10 mouse cellular contexts compared by ENCODE assay signal in the genomic region with DNA sequence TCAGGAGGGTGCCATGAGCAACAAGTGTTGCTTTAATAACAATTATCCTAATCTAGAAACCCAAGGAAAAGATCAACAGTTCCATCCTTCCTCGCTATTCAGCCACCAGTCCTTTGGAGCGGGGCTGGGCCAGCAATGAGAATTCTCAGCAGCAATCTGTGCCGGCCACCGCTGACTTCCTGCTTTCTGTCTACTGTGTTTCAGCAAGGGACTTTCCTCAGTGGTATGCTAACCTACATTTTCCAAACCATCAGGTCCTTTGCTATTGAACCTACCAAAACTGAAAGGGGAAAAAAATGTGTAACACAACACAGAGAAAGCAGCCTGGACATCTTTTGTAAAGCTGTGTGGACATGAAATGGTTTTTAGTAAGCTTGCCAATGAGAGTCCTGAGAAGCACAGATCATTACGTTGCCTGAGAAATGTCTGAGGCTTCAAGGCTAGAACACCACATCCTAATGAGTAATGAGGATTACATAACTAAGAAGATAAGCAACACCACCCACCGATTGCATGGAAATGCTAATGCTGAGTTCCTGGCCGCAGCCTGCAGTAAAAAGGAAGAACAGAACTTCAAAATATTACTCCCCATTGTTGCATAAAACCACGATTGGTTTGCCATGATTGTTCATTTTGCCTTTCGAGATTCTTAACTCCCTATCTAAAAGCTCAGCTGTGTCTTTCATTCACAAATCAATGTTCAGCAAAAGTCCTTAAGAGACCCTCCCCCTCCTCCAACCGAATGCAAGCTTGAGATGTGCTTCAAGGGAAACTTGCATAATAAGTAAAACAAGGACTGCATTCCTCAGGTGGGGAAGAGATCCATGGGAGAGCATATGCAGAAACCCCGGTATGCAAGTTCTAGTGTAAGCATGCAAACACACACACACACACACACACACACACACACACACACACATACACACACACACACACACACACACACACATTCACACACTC.
DNase-seq lines count a peak whose midpoint lies in the region.
"Had no signal": no experiment of that assay in that cellular context is flagged by ENCODE, and none has a peak within 500 bp of the region (broad histone marks: within the 10 kb centered on the region; RNA-seq: fewer than 3 reads in every experiment).

No protein-coding gene starts in this region.

- intact Hi-C loops in left cerebral cortex, postnatal 14 days (cut with DNase I): no loop called here

- peak; percentile 2 for DNase-seq in layer of hippocampus, adult 11-12 months (ENCODE audit: low spot score)
- no peak for DNase-seq in layer of hippocampus, postnatal 36 days
- DNase-seq in ES-CJ7 (ENCODE audit: low read depth, low spot score): peak; percentile 29
- DNase-seq in c-Kit-positive CD71-negative TER-119-negative erythroid progenitor cells, embryonic 14.5 days (ENCODE audit: low read depth): peak; percentile 10
- DNase-seq in lung, postnatal 36 days: peak; percentile 58
- no peak for DNase-seq in cerebellum, adult 9-11 months
- DNase-seq in spleen, adult 12 weeks (ENCODE audit: low spot score): no peak
- DNase-seq in left cerebral cortex, postnatal 14 days (ENCODE audit: low spot score in 2 of 2): no peak
- DNase-seq: cerebellum, adult 8-10 months; liver, embryonic 13.5 days had no signal

Comparison
In these comparisons a context has a peak if more than half of its experiments do, and no peak if none do; other contexts are left out.
1. DNase-seq: peak in layer of hippocampus, adult 11-12 months (single experiment), ES-CJ7 (single experiment), c-Kit-positive CD71-negative TER-119-negative erythroid progenitor cells, embryonic 14.5 days (single experiment) and lung, postnatal 36 days (single experiment); none in layer of hippocampus, postnatal 36 days (0 of 2), cerebellum, adult 9-11 months (single experiment), spleen, adult 12 weeks (single experiment) and left cerebral cortex, postnatal 14 days (0 of 2).